Mouse (Mus musculus) embryonic facial prominence, embryonic 11.5 days (tissue): Measurements from ENCODE around the gene AY358078. TPM values are rescaled to one million over a fixed set of nuclear protein-coding genes. Genes with fewer than 3 reads are reported as not detected.
"Not testable (repeated sequence)": the region's sequence is repeated elsewhere in the genome, so short reads cannot be mapped to it uniquely, and the experiment has no call there.

Experiments used
- ATAC-seq: fragments of 200-750 bp; cut with Nextera tagmentation; replicated peaks from 2 replicates; pipeline ENCODE4 v1.8.0; 2017; ENCODE audit warnings: low read depth; ENCODE audit not compliant: insufficient number of reproducible peaks, low FRiP score, low TSS enrichment
- DNase-seq: peaks from one replicate; pipeline ENCODE4 v3.0.0-alpha.2; 2015; ENCODE audit warnings: low spot score
- H3K27ac ChIP-seq: fragments of 300-500 bp; sonication (generic); replicated peaks from 2 replicates; pipeline ENCODE4 v1.5.1; 2014; ENCODE audit warnings: mild to moderate bottlenecking, low read depth, low read length, control low read depth
- H3K27me3 ChIP-seq: fragments of 300-500 bp; sonication (generic); 2 replicates; pipeline ENCODE4 v1.6.1; 2014; ENCODE audit warnings: mild to moderate bottlenecking, low read length, moderate library complexity, mixed read lengths; ENCODE audit not compliant: control insufficient read depth, insufficient read depth
- H3K36me3 ChIP-seq: fragments of 300-500 bp; sonication (generic); replicated peaks from 2 replicates; pipeline ENCODE4 v1.6.1; 2014; ENCODE audit warnings: low read depth, mild to moderate bottlenecking, low read length, moderate library complexity, mixed read lengths; ENCODE audit not compliant: control insufficient read depth, insufficient read depth
- H3K4me1 ChIP-seq: fragments of 300-500 bp; sonication (generic); 2 replicates; pipeline ENCODE4 v1.6.1; 2014; ENCODE audit warnings: low read length, mixed read lengths; ENCODE audit not compliant: control insufficient read depth, insufficient read depth
- H3K4me2 ChIP-seq: fragments of 300-500 bp; sonication (generic); 2 replicates; pipeline ENCODE4 v1.6.1; 2014; ENCODE audit warnings: low read depth, mild to moderate bottlenecking, control low read depth, low read length, moderate library complexity
- H3K4me3 ChIP-seq: fragments of 300-500 bp; sonication (generic); 2 replicates; pipeline ENCODE4 v1.5.1; 2014; ENCODE audit warnings: low read depth, low read length, control low read depth
- H3K9ac ChIP-seq: fragments of 300-500 bp; sonication (generic); replicated peaks from 2 replicates; pipeline ENCODE4 v1.6.1; 2014; ENCODE audit warnings: mild to moderate bottlenecking, control low read depth, low read length
- H3K9me3 ChIP-seq: fragments of 300-500 bp; sonication (generic); replicated peaks from 2 replicates; pipeline ENCODE4 v1.6.1; 2016; ENCODE audit warnings: mild to moderate bottlenecking, low read length, inconsistent platforms, mixed read lengths; ENCODE audit not compliant: control insufficient read depth
- WGBS: fragments of 180-500 bp; shearing (Covaris S2); extraction: QIAGEN DNeasy Blood & Tissue Kit; methylation state at CpG from one replicate; pipeline ENCODE4 v1.1.7; 2014; 5-methylcytosine and 5-hydroxymethylcytosine counted together
- polyA plus RNA-seq: library from polyadenylated mRNA; unstranded; fragments of >200 nt; fragmentation: Nextera tagmentation; extraction: Ambion mirVana; gene quantifications from 2 replicates; pipeline ENCODE4 v1.2.1, GENCODE M21; 2014

The AY358078 gene
- polyA plus RNA-seq, 1 experiment from 2014 or later = not detected

GRCm38 (mm10) chr14:51789196-51789595, 10.7 kb upstream of the AY358078 start:
- WGBS = 87% methylated on average over 2 of the region's 2 CpGs
- H3K36me3 ChIP-seq = no peaks in the 10 kb centered on the region
- H3K4me3 ChIP-seq = no peak overlapping the region
- DNase-seq = no peak
- ATAC-seq = no peak
- H3K27me3 ChIP-seq = no peaks in the 10 kb centered on the region
- H3K27ac ChIP-seq = no peak overlapping the region
- no peak overlapping the region for H3K9ac ChIP-seq
- H3K9me3 ChIP-seq = no peaks in the 10 kb centered on the region
- H3K4me1 ChIP-seq = no peaks in the 10 kb centered on the region
- H3K4me2 ChIP-seq = no peak overlapping the region

- H3K9ac ChIP-seq = no peak overlapping the region
- DNase-seq (no peak), ATAC-seq (no peak)
- no peak overlapping the region for H3K27ac ChIP-seq
- H3K27me3 ChIP-seq = no peaks in the 10 kb centered on the region
- H3K4me2 ChIP-seq = no peak overlapping the region
- WGBS = 74% methylated on average over 2 of the region's 2 CpGs
- H3K9me3 ChIP-seq = no peaks in the 10 kb centered on the region
- H3K36me3 ChIP-seq = no peaks in the 10 kb centered on the region
- H3K4me1 ChIP-seq = no peaks in the 10 kb centered on the region
- H3K4me3 ChIP-seq = no peak overlapping the region
Observed at GRCm38 (mm10) chr14:51794106-51794505, 5.7 kb upstream of the AY358078 start.

DNA sequence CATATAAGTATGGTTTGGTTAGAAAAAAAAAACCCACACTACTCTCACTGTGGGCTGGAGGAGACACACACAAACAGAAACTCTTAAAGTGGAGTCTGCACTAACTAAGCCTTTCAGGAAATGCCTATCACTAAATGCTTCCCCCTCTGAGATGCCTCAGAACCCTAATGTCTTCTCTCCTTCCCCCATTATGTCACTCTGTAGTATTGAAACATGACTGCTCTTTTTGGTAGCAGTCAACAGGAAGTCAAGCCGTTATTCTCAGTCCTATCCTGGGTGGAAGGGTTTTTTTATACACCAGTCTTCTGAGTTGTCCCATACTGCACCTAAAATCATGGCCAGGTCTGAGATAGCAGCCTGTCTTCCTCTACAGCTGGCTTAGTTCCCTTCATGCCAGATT, 26.8 kb downstream of the AY358078 start:
- no peaks in the 10 kb centered on the region for H3K36me3 ChIP-seq
- H3K27me3 ChIP-seq = no peaks in the 10 kb centered on the region
- no peaks in the 10 kb centered on the region for H3K9me3 ChIP-seq
- no peak overlapping the region for H3K9ac ChIP-seq
- no peaks in the 10 kb centered on the region for H3K4me1 ChIP-seq
- DNase-seq = no peak
- no peak overlapping the region for H3K4me3 ChIP-seq
- H3K27ac ChIP-seq = no peak overlapping the region
- ATAC-seq = no peak
- 52% methylated on average over 1 of the region's 1 CpGs for WGBS
- H3K4me2 ChIP-seq = no peak overlapping the region

GRCm38 (mm10) chr14:51827842-51828241, 28.0 kb downstream of the AY358078 start:
- H3K36me3 ChIP-seq, ATAC-seq, H3K9ac ChIP-seq, H3K27me3 ChIP-seq, H3K9me3 ChIP-seq, H3K4me3 ChIP-seq, H3K4me2 ChIP-seq, H3K4me1 ChIP-seq, H3K27ac ChIP-seq: not testable (repeated sequence)
- peak; percentile 1 for DNase-seq
- WGBS = 35% methylated on average over 5 of the region's 5 CpGs

DNA sequence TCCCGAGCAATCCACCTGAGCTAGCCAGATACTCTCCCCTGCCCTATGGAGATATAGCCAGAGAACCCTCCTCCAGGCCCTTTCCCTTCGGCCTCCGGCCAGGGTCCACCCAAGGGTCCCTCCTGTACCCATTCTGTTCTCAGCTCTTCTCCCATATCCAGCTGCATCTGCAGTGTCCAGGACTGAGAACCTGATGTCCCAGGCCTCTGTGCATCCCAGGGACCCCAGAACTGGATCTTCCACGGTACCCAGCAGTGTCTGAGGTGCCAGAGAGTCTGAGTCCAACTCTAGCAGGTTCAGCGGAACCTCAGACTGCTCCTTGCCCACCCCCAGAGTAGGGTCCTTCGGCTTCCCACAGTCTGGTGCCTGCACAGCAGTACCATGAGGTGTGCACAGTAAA, 29.3 kb downstream of the AY358078 start:
- Histone ChIP-seq H3K4me1 (no peaks in the 10 kb centered on the region), H3K27me3 (no peaks in the 10 kb centered on the region), H3K9me3 (no peaks in the 10 kb centered on the region), H3K27ac (no peak overlapping the region), H3K36me3 (no peaks in the 10 kb centered on the region), H3K4me2 (no peak overlapping the region), H3K4me3 (no peak overlapping the region), H3K9ac (no peak overlapping the region)
- ATAC-seq (no peak), DNase-seq (no peak)
- WGBS = 80% methylated on average over 6 of the region's 6 CpGs

- not testable (repeated sequence) for H3K4me3 ChIP-seq, DNase-seq, H3K27ac ChIP-seq, H3K36me3 ChIP-seq, H3K4me1 ChIP-seq, H3K27me3 ChIP-seq, ATAC-seq, H3K9ac ChIP-seq, H3K4me2 ChIP-seq, H3K9me3 ChIP-seq
- WGBS = 32% methylated on average over 2 of the region's 2 CpGs
Observed at GRCm38 (mm10) chr14:51838480-51838879, 38.6 kb downstream of the AY358078 start.

- Histone ChIP-seq H3K9me3 (no peaks in the 10 kb centered on the region), H3K9ac (no peak overlapping the region), H3K4me3 (no peak overlapping the region), H3K4me1 (no peaks in the 10 kb centered on the region), H3K4me2 (no peak overlapping the region), H3K27ac (no peak overlapping the region), H3K27me3 (no peaks in the 10 kb centered on the region), H3K36me3 (no peaks in the 10 kb centered on the region)
- WGBS = 82% methylated on average over 1 of the region's 1 CpGs
- no peak for ATAC-seq
- no peak for DNase-seq
Observed at GRCm38 (mm10) chr14:51842250-51842649, 42.4 kb downstream of the AY358078 start.

DNA sequence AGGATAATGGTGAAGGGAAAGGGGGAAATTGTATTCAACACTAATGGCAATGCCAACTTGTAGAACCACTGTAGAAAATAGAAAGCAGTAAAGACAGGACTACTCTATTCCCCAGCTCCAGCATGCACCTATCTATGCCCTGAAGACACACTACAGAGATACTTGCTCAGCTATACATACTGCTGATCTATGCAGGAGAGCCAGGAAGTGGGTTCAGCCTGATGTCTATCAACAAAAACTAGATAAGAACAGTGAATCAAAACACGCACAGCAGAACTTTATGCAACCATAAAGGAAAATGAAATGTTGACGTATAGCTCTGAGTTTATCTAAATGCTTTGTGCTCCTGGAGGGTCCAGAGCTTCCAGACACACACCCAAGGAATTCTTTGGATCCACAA, 42.9 kb downstream of the AY358078 start:
- Histone ChIP-seq H3K4me3 (no peak overlapping the region), H3K36me3 (no peaks in the 10 kb centered on the region), H3K9me3 (no peaks in the 10 kb centered on the region), H3K4me1 (no peaks in the 10 kb centered on the region), H3K9ac (no peak overlapping the region), H3K4me2 (no peak overlapping the region), H3K27me3 (no peaks in the 10 kb centered on the region), H3K27ac (no peak overlapping the region)
- DNase-seq = no peak
- WGBS = 87% methylated on average over 2 of the region's 2 CpGs
- ATAC-seq = no peak
